ENCODE assay signal across 19 mouse cellular contexts in the genomic region with DNA sequence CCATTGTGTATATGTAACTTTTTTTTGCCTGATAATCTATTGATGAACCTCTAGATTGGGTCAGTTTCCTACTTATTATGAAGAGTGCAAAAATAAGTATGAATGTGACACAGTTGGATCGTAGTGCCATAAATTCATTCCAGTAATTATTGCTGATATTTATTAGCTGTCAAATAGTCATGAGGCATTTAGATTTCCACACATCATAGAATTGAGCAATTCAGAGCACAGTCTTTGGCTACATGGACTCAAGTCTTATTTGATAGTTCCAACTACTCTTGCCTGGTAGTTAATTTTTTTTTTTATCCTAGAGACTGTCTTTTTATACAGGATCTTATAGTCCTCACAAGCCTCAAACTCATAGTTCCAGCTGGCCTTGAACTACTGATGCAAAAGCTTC.
"Had no signal": no experiment of that assay in that cellular context is flagged by ENCODE, and none has a peak within 500 bp of the region (broad histone marks: within the 10 kb centered on the region; RNA-seq: fewer than 3 reads in every experiment).

No protein-coding gene starts in this region.

- DNase-seq: lung, embryonic 14.5 days; lung, postnatal 10 days; retina, postnatal 1 day; right cerebral cortex, adult 18-20 months; right cerebral cortex, postnatal 25 days; right cerebral cortex, postnatal 4 days; spleen, adult 18-20 months; thymus, adult 2 months; thymus, postnatal 25 days; thymus, postnatal 4 days had no signal

- H3K4me2 ChIP-seq: liver, embryonic 12.5 days; lung, embryonic 14.5 days; midbrain, embryonic 11.5 days; midbrain, embryonic 13.5 days; midbrain, embryonic 15.5 days; neural tube, embryonic 13.5 days; neural tube, embryonic 15.5 days had no signal

- ATAC-seq: liver, embryonic 12.5 days; midbrain, embryonic 13.5 days; midbrain, embryonic 15.5 days had no signal

- H3K4me1 ChIP-seq: midbrain, embryonic 15.5 days; neural tube, embryonic 15.5 days had no signal

- H3K27me3 ChIP-seq: liver, embryonic 12.5 days; megakaryocyte, embryonic 14.5 days; midbrain, embryonic 13.5 days; midbrain, embryonic 15.5 days; neural tube, embryonic 13.5 days; neural tube, embryonic 15.5 days had no signal

- H3K4me3 ChIP-seq: liver, embryonic 12.5 days; megakaryocyte, embryonic 14.5 days; midbrain, embryonic 13.5 days; midbrain, embryonic 15.5 days; neural tube, embryonic 13.5 days; neural tube, embryonic 15.5 days had no signal

- H3K27ac ChIP-seq: liver, embryonic 12.5 days; liver, embryonic 14.5 days; macrophage; midbrain, embryonic 13.5 days; midbrain, embryonic 15.5 days; neural tube, embryonic 13.5 days; neural tube, embryonic 15.5 days had no signal

- H3K36me3 ChIP-seq: liver, embryonic 12.5 days; midbrain, embryonic 13.5 days; midbrain, embryonic 15.5 days; neural tube, embryonic 13.5 days; neural tube, embryonic 15.5 days had no signal

- H3K9me3 ChIP-seq: liver, embryonic 12.5 days; megakaryocyte, embryonic 14.5 days; midbrain, embryonic 13.5 days; midbrain, embryonic 15.5 days; neural tube, embryonic 13.5 days; neural tube, embryonic 15.5 days had no signal

- H3K9ac ChIP-seq: liver, embryonic 12.5 days; liver, embryonic 14.5 days; lung, embryonic 14.5 days; midbrain, embryonic 13.5 days; midbrain, embryonic 15.5 days; neural tube, embryonic 13.5 days; neural tube, embryonic 15.5 days had no signal
